Mouse (Mus musculus): ENCODE data around the gene Man1c1. TPM values are rescaled to one million over a fixed set of nuclear protein-coding genes. Genes with fewer than 3 reads are reported as not detected.
A peak's percentile ranks its signal among the peaks of the same experiment; 100 is the strongest.

Man1c1 gene
- polyA plus RNA-seq, 1 experiment from 2014 or later = 5.2 TPM

DNA sequence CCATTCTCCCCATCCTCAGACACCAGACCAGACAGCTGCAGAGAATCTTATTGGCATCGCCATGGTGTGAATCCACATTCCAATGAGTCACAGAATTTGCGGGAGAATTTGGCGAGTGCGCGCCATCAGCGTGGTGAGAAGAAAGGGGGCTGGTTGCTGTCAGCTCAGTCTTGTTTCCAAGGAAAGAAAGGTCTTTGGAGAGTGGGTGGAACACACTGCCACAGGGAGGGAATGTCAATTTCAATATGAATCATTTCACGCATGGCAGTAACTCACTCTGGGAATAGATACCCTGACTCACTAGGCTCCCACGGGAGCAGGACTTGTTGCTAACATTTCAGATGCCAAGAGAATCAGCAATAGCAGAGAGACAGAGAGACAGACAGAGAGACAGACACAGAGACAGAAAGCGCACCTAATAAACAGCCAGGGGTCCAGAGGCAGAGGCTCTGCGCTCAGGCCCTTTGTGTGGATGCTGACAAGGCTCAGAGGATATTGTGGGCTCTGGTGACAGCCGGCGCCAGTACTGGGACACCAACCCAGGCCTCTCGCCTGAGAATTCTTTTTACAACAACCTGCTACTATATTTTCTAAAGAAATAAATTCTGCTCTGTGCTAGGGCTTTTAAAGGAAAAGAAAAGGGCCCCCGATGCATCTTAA lies 72.5 kb downstream of the Man1c1 start:
- H3K27ac ChIP-seq (ENCODE audit: low read depth, low read length) = peak overlapping the region; percentile 90

DNA sequence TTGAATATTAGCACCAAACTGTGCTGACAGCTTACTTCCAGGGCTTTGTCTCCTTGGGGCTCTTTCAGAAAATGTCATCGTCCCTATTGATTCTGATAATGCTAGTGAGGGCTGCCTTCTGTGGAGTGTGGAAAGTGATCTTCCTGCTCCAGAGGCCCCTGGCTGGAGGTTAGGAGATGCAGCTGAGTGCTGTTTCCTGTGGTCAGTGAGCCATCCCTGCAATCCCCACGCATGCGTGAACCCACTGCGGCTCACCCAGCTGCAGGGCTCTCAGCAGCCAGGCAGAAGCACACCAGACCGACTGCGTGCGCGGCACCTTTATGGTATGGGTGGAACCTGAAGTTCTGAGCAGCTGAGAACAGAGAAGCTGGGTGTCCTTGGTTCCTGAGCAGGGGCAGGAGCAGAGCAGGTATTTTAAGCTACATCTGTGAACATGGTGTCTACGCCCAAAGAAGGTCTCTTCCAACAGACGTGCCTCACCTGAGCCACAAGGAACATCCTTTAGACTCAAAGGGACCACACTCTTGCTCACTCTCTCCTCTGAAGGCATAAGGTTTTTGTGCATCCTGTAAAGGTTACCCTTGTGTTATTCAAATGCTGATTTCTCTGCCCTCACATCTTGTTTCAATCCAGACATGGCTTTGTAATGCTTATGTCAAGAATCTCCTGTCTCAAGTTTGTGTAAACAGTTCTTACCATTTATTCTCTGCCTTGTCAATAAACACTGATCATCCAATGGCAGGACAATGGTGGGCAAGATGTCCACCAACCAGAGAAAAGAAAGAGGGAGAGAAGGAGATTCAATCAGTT lies 75.3 kb downstream of the Man1c1 start:
- DNase-seq (ENCODE audit: low spot score) (no peak), ATAC-seq (replicated peaks; ENCODE audit: low FRiP score) (no peak)
- no peaks in the 10 kb centered on the region for H3K27me3 ChIP-seq (ENCODE audit: control insufficient read depth, insufficient read depth, low read length)
- no peak overlapping the region for H3K27ac ChIP-seq (ENCODE audit: low read depth, low read length)
- H3K4me1 ChIP-seq (replicated peaks; ENCODE audit: control insufficient read depth, insufficient read depth, low read length) = peaks cover 12% of the 10 kb centered on the region
- no peak overlapping the region for H3K4me3 ChIP-seq (ENCODE audit: low read depth, low read length)
- 88% methylated on average over 10 of the region's 10 CpGs for WGBS
- no peak overlapping the region for H3K4me2 ChIP-seq (ENCODE audit: low read depth, low read length, severe bottlenecking)
- H3K9ac ChIP-seq (ENCODE audit: low read length) = no peak overlapping the region
- no peaks in the 10 kb centered on the region for H3K36me3 ChIP-seq (ENCODE audit: control insufficient read depth, insufficient read depth, low read length)
- no peaks in the 10 kb centered on the region for H3K9me3 ChIP-seq (ENCODE audit: control insufficient read depth, low read length)

More for the DNA sequence above, 72.5 kb downstream of the Man1c1 start:
- H3K36me3 ChIP-seq (ENCODE audit: control insufficient read depth, insufficient read depth, low read length) = no peaks in the 10 kb centered on the region
- H3K4me1 ChIP-seq (replicated peaks; ENCODE audit: control insufficient read depth, insufficient read depth, low read length) = peaks cover 12% of the 10 kb centered on the region
- DNase-seq (ENCODE audit: low spot score) (no peak), ATAC-seq (replicated peaks; ENCODE audit: low FRiP score) (no peak; the same call in 1 of the 2 replicates)
- H3K4me2 ChIP-seq (ENCODE audit: low read depth, low read length, severe bottlenecking) = no peak overlapping the region
- H3K4me3 ChIP-seq (ENCODE audit: low read depth, low read length) = no peak overlapping the region
- no peaks in the 10 kb centered on the region for H3K27me3 ChIP-seq (ENCODE audit: control insufficient read depth, insufficient read depth, low read length)
- no peaks in the 10 kb centered on the region for H3K9me3 ChIP-seq (ENCODE audit: control insufficient read depth, low read length)
- H3K9ac ChIP-seq (ENCODE audit: low read length) = peak overlapping the region; percentile 33; the same call in 1 of the 2 replicates
- 44% methylated on average over 14 of the region's 14 CpGs for WGBS

DNA sequence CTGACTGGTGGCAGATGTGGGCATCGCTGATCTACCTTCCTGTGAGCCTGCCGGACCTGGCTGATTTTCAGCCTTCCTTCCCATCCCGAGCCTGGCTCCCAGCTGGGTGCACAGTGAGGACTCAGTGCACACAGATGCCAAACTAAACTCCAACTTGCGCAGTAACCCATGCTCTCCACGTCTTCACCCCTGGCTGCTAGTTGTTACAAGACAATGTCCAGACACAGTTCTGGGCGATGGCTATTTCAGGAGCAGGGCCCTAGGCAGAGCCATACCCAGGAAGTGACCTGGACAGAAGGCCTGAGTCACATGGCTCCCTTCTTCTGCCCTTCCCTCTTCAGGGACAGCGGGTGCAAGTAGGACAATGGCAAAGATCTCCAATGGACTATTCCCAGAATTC lies 76.0 kb downstream of the Man1c1 start:
- H3K4me2 ChIP-seq (ENCODE audit: low read depth, low read length, severe bottlenecking) = no peak overlapping the region
- DNase-seq (ENCODE audit: low spot score) (no peak), ATAC-seq (replicated peaks; ENCODE audit: low FRiP score) (no peak)
- no peaks in the 10 kb centered on the region for H3K36me3 ChIP-seq (ENCODE audit: control insufficient read depth, insufficient read depth, low read length)
- no peak overlapping the region for H3K9ac ChIP-seq (ENCODE audit: low read length)
- H3K4me1 ChIP-seq (replicated peaks; ENCODE audit: control insufficient read depth, insufficient read depth, low read length) = peaks cover 12% of the 10 kb centered on the region
- H3K27ac ChIP-seq (ENCODE audit: low read depth, low read length) = no peak overlapping the region
- no peaks in the 10 kb centered on the region for H3K27me3 ChIP-seq (ENCODE audit: control insufficient read depth, insufficient read depth, low read length)
- H3K9me3 ChIP-seq (ENCODE audit: control insufficient read depth, low read length) = no peaks in the 10 kb centered on the region
- 75% methylated on average over 7 of the region's 7 CpGs for WGBS
- H3K4me3 ChIP-seq (ENCODE audit: low read depth, low read length) = no peak overlapping the region

DNA sequence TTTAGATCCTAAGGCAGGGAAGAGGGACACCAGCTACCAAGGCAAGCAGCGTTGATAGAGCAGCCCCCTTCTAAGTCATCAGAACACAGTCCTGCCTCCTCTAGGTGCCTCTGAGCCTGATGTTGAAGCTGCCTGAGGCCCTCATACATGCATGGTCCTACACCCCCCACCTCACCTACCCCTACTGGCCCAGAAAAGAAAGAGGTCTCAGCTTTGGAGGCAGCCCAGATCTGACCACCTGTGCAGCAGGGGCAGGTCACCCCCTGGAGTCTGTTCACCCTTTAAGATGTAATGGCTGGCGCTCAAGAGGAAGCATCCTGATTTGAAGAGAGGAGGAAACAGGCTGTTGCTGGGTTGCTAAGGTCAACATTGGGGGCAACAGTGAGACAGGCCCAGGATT lies 77.2 kb downstream of the Man1c1 start:
- H3K9ac ChIP-seq (ENCODE audit: low read length) = no peak overlapping the region
- H3K9me3 ChIP-seq (ENCODE audit: control insufficient read depth, low read length) = no peaks in the 10 kb centered on the region
- ATAC-seq (replicated peaks; ENCODE audit: low FRiP score) (no peak), DNase-seq (ENCODE audit: low spot score) (no peak)
- H3K27me3 ChIP-seq (ENCODE audit: control insufficient read depth, insufficient read depth, low read length) = no peaks in the 10 kb centered on the region
- WGBS = 74% methylated on average over 2 of the region's 2 CpGs
- H3K36me3 ChIP-seq (ENCODE audit: control insufficient read depth, insufficient read depth, low read length) = no peaks in the 10 kb centered on the region
- no peak overlapping the region for H3K4me3 ChIP-seq (ENCODE audit: low read depth, low read length)
- peaks cover 5% of the 10 kb centered on the region for H3K4me1 ChIP-seq (replicated peaks; ENCODE audit: control insufficient read depth, insufficient read depth, low read length)
- H3K27ac ChIP-seq (ENCODE audit: low read depth, low read length) = no peak overlapping the region
- H3K4me2 ChIP-seq (ENCODE audit: low read depth, low read length, severe bottlenecking) = no peak overlapping the region

DNA sequence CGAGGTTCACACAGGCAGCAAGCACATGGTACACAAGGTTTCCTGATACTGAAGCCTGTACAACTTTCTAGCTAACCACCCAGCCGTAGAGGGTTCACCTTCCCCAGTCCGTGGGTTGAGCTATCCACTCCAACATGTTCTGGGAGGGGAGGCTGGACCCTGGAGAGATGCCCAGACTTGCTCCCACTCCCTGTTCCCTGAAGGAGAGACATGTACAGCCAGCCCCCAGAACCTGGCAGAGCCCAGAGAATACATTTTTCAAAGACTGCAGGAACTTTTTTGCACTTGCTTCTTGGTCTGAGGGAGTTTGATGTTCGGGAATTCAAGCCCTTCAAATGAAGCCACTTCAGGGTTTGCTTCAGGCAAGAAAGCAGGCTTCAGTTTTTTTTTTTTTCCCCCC lies 77.7 kb downstream of the Man1c1 start:
- no peak for ATAC-seq (replicated peaks; ENCODE audit: low FRiP score)
- 78% methylated on average over 4 of the region's 4 CpGs for WGBS
- Histone ChIP-seq H3K4me2 (ENCODE audit: low read depth, low read length, severe bottlenecking) (no peak overlapping the region), H3K27me3 (ENCODE audit: control insufficient read depth, insufficient read depth, low read length) (no peaks in the 10 kb centered on the region), H3K4me3 (ENCODE audit: low read depth, low read length) (no peak overlapping the region), H3K27ac (ENCODE audit: low read depth, low read length) (no peak overlapping the region), H3K4me1 (replicated peaks; ENCODE audit: control insufficient read depth, insufficient read depth, low read length) (peaks cover under 1% of the 10 kb centered on the region), H3K9ac (ENCODE audit: low read length) (no peak overlapping the region), H3K36me3 (ENCODE audit: control insufficient read depth, insufficient read depth, low read length) (no peaks in the 10 kb centered on the region), H3K9me3 (ENCODE audit: control insufficient read depth, low read length) (no peaks in the 10 kb centered on the region)
- no peak for DNase-seq (ENCODE audit: low spot score)

DNA sequence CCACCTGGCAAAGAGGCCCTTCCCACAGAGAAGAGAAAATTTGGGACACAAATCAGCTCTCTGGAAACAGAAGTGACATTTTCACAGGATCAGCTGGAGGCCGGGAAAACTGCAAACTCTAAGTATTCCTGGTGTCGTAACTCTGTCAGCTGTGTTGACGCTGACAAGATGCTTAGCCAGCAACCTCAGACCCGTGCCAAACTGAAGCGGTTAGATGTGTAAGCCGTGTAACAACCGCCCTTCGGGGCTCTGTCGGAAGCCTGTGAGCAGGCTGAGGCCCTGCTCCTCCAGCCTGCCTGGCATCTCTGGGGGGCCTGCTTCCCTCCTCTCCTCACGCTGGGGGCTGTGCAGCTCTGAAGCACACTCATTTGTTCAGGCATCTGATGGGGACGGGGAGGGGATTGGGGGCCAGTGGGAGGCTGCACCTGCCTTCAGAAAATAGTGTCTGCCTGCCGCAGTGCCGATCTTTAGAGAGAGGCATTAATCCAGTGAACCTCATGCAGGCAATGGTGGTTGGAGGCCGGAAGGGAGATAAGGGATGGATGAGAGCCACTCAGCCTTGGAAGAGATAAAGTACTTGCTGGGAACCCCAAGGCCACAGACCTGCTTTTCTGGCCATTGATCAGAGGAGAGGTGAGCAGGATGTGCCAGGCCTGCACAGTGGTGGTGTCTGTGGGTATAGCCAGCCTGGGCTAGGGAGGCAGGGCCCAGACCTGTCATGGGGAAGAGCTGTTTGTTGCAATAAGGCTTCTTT lies 79.8 kb downstream of the Man1c1 start:
- Histone ChIP-seq H3K4me2 (ENCODE audit: low read depth, low read length, severe bottlenecking) (no peak overlapping the region), H3K36me3 (ENCODE audit: control insufficient read depth, insufficient read depth, low read length) (no peaks in the 10 kb centered on the region), H3K9me3 (ENCODE audit: control insufficient read depth, low read length) (no peaks in the 10 kb centered on the region), H3K9ac (ENCODE audit: low read length) (no peak overlapping the region), H3K27me3 (ENCODE audit: control insufficient read depth, insufficient read depth, low read length) (no peaks in the 10 kb centered on the region), H3K4me1 (replicated peaks; ENCODE audit: control insufficient read depth, insufficient read depth, low read length) (peaks cover 5% of the 10 kb centered on the region; the same call in 1 of the 2 replicates), H3K4me3 (ENCODE audit: low read depth, low read length) (no peak overlapping the region), H3K27ac (ENCODE audit: low read depth, low read length) (no peak overlapping the region)
- no peak for ATAC-seq (replicated peaks; ENCODE audit: low FRiP score)
- WGBS = 67% methylated on average over 14 of the region's 14 CpGs
- DNase-seq (ENCODE audit: low spot score) = no peak

DNA sequence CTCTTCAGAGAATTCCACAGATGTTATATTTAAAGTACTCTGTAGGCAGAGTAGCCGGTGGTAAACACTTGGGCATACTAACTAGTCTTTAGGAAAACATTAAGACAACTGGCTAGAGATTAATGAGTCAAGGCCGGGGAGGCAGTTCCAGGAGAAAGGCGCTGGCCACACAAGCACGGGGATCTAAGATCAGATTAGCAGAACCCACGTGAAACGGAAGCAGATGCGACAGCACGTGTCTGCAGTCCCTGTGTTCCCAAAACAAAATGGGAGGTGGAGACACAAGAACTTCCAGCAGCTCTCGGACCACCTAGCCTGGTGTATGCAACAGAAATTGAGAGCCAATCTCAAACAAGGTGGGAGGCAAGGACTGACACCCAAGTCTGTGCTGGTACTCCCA lies 82.4 kb downstream of the Man1c1 start:
- no peaks in the 10 kb centered on the region for H3K27me3 ChIP-seq (ENCODE audit: control insufficient read depth, insufficient read depth, low read length)
- no peak for ATAC-seq (replicated peaks; ENCODE audit: low FRiP score)
- H3K9me3 ChIP-seq (ENCODE audit: control insufficient read depth, low read length) = no peaks in the 10 kb centered on the region
- no peak overlapping the region for H3K9ac ChIP-seq (ENCODE audit: low read length)
- no peak overlapping the region for H3K4me2 ChIP-seq (ENCODE audit: low read depth, low read length, severe bottlenecking)
- no peaks in the 10 kb centered on the region for H3K36me3 ChIP-seq (ENCODE audit: control insufficient read depth, insufficient read depth, low read length)
- WGBS = 85% methylated on average over 9 of the region's 9 CpGs
- no peak overlapping the region for H3K27ac ChIP-seq (ENCODE audit: low read depth, low read length)
- H3K4me3 ChIP-seq (ENCODE audit: low read depth, low read length) = no peak overlapping the region
- H3K4me1 ChIP-seq (replicated peaks; ENCODE audit: control insufficient read depth, insufficient read depth, low read length) = 0 out of 2 replicates have a peak, but pooled peaks cover 5% of the 10 kb centered on the region
- no peak for DNase-seq (ENCODE audit: low spot score)

DNA sequence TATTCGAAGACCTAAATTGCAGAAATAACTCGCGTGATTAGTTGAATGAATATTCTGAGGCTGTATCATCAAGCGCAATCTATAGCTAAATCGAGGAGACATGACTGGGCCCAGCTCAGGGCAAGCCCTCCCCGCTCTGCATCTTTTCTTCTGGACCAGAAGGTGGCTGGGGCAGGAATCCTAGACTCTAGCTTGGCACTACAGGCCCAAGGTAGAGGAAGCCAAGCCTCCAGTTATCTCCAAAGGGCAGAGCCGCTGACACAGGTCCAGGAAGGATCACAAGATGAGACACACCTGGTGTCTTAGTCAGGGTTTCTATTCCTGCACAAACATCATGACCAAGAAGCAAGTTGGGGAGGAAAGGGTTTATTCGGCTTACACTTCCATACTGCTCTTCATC lies 83.8 kb downstream of the Man1c1 start:
- no peaks in the 10 kb centered on the region for H3K9me3 ChIP-seq (ENCODE audit: control insufficient read depth, low read length)
- no peak overlapping the region for H3K4me3 ChIP-seq (ENCODE audit: low read depth, low read length)
- 88% methylated on average over 8 of the region's 8 CpGs for WGBS
- DNase-seq (ENCODE audit: low spot score) (no peak), ATAC-seq (replicated peaks; ENCODE audit: low FRiP score) (no peak)
- no peaks in the 10 kb centered on the region for H3K27me3 ChIP-seq (ENCODE audit: control insufficient read depth, insufficient read depth, low read length)
- H3K27ac ChIP-seq (ENCODE audit: low read depth, low read length) = no peak overlapping the region
- no peak overlapping the region for H3K9ac ChIP-seq (ENCODE audit: low read length)
- H3K36me3 ChIP-seq (ENCODE audit: control insufficient read depth, insufficient read depth, low read length) = no peaks in the 10 kb centered on the region
- H3K4me2 ChIP-seq (ENCODE audit: low read depth, low read length, severe bottlenecking) = no peak overlapping the region
- H3K4me1 ChIP-seq (replicated peaks; ENCODE audit: control insufficient read depth, insufficient read depth, low read length) = peaks cover 7% of the 10 kb centered on the region; the same call in 1 of the 2 replicates
